Mouse (Mus musculus): ENCODE data around the gene Ttll11. TPM values are rescaled to one million over a fixed set of nuclear protein-coding genes. Genes with fewer than 3 reads are reported as not detected.
A peak's percentile ranks its signal among the peaks of the same experiment; 100 is the strongest.

Gene Ttll11
- polyA plus RNA-seq, 1 experiment = 0.91 TPM

GRCm38 (mm10) chr2:35906174-35906798, 73.4 kb downstream of the Ttll11 start:
- no peak overlapping the region for H3K27ac ChIP-seq (ENCODE audit: insufficient read depth, low read depth, low read length)
- 19% methylated on average over 11 of the region's 11 CpGs for WGBS
- TF ChIP-seq POLR2A (IDR thresholded peaks at IDR 0.05; ENCODE audit: low read depth, low read length) (no peak), CTCF (IDR thresholded peaks at IDR 0.05; ENCODE audit: extremely low read depth, insufficient read length, insufficient replicate concordance, low read depth, low read length) (peak; percentile 71; the same call in 1 of the 2 replicates)

GRCm38 (mm10) chr2:35900845-35901244, 78.9 kb downstream of the Ttll11 start:
- H3K4me1 ChIP-seq (ENCODE audit: control insufficient read depth, insufficient read depth, insufficient read length, low read length) = no peaks in the 10 kb centered on the region
- H3K27me3 ChIP-seq (ENCODE audit: control insufficient read depth, insufficient read depth, low read length) = no peaks in the 10 kb centered on the region
- no peak overlapping the region for H3K27ac ChIP-seq (ENCODE audit: insufficient read depth, low read depth, low read length)
- no peaks in the 10 kb centered on the region for H3K36me3 ChIP-seq (ENCODE audit: control insufficient read depth, insufficient read depth, low read length)
- TF ChIP-seq POLR2A (IDR thresholded peaks at IDR 0.05; ENCODE audit: low read depth, low read length) (no peak), CTCF (IDR thresholded peaks at IDR 0.05; ENCODE audit: extremely low read depth, insufficient read length, insufficient replicate concordance, low read depth, low read length) (no peak)
- WGBS = 69% methylated on average over 2 of the region's 2 CpGs
- H3K4me3 ChIP-seq (ENCODE audit: low read depth, low read length) = no peak overlapping the region

More at GRCm38 (mm10) chr2:35906174-35906798, 73.4 kb downstream of the Ttll11 start:
- Histone ChIP-seq H3K36me3 (ENCODE audit: control insufficient read depth, insufficient read depth, low read length) (no peaks in the 10 kb centered on the region), H3K4me3 (ENCODE audit: low read depth, low read length) (no peak overlapping the region), H3K4me1 (ENCODE audit: control insufficient read depth, insufficient read depth, insufficient read length, low read length) (no peaks in the 10 kb centered on the region), H3K27me3 (ENCODE audit: control insufficient read depth, insufficient read depth, low read length) (no peaks in the 10 kb centered on the region)

- no peak for TF ChIP-seq CTCF (IDR thresholded peaks at IDR 0.05; ENCODE audit: extremely low read depth, insufficient read length, insufficient replicate concordance, low read depth, low read length)
- TF ChIP-seq POLR2A (IDR thresholded peaks at IDR 0.05; ENCODE audit: low read depth, low read length) = no peak
- WGBS = 96% methylated on average over 3 of the region's 3 CpGs
- no peaks in the 10 kb centered on the region for H3K36me3 ChIP-seq (ENCODE audit: control insufficient read depth, insufficient read depth, low read length)
Observed at GRCm38 (mm10) chr2:35899712-35900111, 80.0 kb downstream of the Ttll11 start.

DNA sequence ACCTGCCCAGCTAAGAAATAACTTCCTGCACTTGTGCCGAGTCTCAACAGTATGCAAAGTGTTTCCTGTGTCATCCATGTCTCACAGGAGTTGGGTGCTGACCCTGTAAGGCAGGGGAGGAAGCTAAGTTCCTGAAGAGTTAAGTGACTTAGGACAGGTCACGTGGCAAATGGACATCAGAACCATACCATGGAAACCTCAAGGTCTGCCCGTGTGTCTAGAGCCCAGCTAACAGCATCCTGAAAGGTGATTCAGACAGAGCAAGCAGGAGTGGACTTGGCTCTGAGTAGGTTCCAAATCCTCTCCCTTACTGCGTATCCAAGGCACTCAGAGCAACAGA, 80.6 kb downstream of the Ttll11 start:
- no peak overlapping the region for H3K4me3 ChIP-seq (ENCODE audit: low read depth, low read length)
- H3K36me3 ChIP-seq (ENCODE audit: control insufficient read depth, insufficient read depth, low read length) = no peaks in the 10 kb centered on the region
- TF ChIP-seq POLR2A (IDR thresholded peaks at IDR 0.05; ENCODE audit: low read depth, low read length) (no peak), CTCF (IDR thresholded peaks at IDR 0.05; ENCODE audit: extremely low read depth, insufficient read length, insufficient replicate concordance, low read depth, low read length) (no peak)
- H3K4me1 ChIP-seq (ENCODE audit: control insufficient read depth, insufficient read depth, insufficient read length, low read length) = no peaks in the 10 kb centered on the region
- H3K27me3 ChIP-seq (ENCODE audit: control insufficient read depth, insufficient read depth, low read length) = no peaks in the 10 kb centered on the region
- no peak overlapping the region for H3K27ac ChIP-seq (ENCODE audit: insufficient read depth, low read depth, low read length)
- WGBS = 69% methylated on average over 4 of the region's 4 CpGs

More at GRCm38 (mm10) chr2:35899712-35900111, 80.0 kb downstream of the Ttll11 start:
- no peaks in the 10 kb centered on the region for H3K4me1 ChIP-seq (ENCODE audit: control insufficient read depth, insufficient read depth, insufficient read length, low read length)
- no peak overlapping the region for H3K27ac ChIP-seq (ENCODE audit: insufficient read depth, low read depth, low read length)
- H3K27me3 ChIP-seq (ENCODE audit: control insufficient read depth, insufficient read depth, low read length) = no peaks in the 10 kb centered on the region
- H3K4me3 ChIP-seq (ENCODE audit: low read depth, low read length) = no peak overlapping the region

DNA sequence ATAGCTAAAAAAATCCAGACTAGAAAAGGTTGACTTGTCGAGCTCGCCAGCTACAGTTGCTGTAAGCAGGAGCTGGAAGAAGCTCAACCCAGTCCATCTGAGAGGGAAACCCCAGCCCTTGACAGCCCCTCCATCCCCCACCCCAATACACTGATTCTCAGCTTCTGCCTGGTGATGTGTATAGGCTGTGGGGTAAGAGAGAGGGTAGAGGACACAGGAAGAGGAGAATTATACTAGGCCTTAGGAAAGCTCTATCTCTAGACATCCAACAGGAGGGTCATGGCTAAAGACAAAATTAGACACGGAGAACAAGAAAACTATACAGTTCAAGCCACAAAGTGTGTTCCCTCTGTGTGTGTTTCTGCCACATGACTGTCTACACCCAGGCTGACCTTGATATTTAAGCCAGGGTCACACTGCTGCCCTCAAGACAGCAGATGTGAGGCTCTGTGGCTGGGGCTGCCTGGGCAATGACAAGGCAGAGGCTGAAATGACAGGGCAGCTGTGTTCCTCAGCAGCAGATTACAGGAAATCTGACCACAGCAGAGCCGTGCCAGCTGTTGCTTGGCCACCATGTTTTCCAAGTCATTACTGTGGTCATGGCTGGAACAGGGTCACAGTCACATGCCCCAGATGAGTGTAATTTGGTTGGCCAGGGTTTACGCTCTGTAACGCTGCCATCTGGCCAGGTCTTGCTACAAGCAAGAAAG, 81.1 kb downstream of the Ttll11 start:
- Histone ChIP-seq H3K4me3 (ENCODE audit: low read depth, low read length) (no peak overlapping the region), H3K4me1 (ENCODE audit: control insufficient read depth, insufficient read depth, insufficient read length, low read length) (no peaks in the 10 kb centered on the region), H3K36me3 (ENCODE audit: control insufficient read depth, insufficient read depth, low read length) (no peaks in the 10 kb centered on the region), H3K27ac (ENCODE audit: insufficient read depth, low read depth, low read length) (no peak overlapping the region), H3K27me3 (ENCODE audit: control insufficient read depth, insufficient read depth, low read length) (no peaks in the 10 kb centered on the region)
- no peak for TF ChIP-seq CTCF (IDR thresholded peaks at IDR 0.05; ENCODE audit: extremely low read depth, insufficient read length, insufficient replicate concordance, low read depth, low read length)
- no peak for TF ChIP-seq POLR2A (IDR thresholded peaks at IDR 0.05; ENCODE audit: low read depth, low read length)
- WGBS = 75% methylated on average over 6 of the region's 6 CpGs

DNA sequence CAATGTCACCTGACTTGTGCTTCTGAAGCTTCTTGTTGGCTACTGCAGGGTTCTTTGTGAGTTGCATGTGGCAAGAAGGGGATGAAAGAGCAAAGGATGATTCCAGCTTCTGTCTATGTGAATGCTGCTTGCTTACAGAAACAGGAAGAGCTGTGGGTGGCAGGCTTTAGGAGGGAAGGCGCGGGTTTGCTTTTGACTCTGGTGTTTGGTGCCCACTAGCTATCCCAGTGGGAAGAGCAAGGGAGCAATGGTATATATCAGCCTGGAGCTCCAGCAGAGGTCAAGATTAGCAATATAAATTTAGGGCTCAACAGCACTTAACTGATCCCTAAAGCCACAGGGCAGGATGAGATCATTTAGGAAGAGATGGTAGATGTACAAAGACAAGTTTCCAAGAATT, 82.6 kb downstream of the Ttll11 start:
- WGBS = 84% methylated on average over 2 of the region's 2 CpGs
- no peaks in the 10 kb centered on the region for H3K4me1 ChIP-seq (ENCODE audit: control insufficient read depth, insufficient read depth, insufficient read length, low read length)
- no peaks in the 10 kb centered on the region for H3K36me3 ChIP-seq (ENCODE audit: control insufficient read depth, insufficient read depth, low read length)
- TF ChIP-seq POLR2A (IDR thresholded peaks at IDR 0.05; ENCODE audit: low read depth, low read length) (no peak), CTCF (IDR thresholded peaks at IDR 0.05; ENCODE audit: extremely low read depth, insufficient read length, insufficient replicate concordance, low read depth, low read length) (no peak)
- H3K27ac ChIP-seq (ENCODE audit: insufficient read depth, low read depth, low read length) = no peak overlapping the region
- H3K27me3 ChIP-seq (ENCODE audit: control insufficient read depth, insufficient read depth, low read length) = no peaks in the 10 kb centered on the region
- no peak overlapping the region for H3K4me3 ChIP-seq (ENCODE audit: low read depth, low read length)

DNA sequence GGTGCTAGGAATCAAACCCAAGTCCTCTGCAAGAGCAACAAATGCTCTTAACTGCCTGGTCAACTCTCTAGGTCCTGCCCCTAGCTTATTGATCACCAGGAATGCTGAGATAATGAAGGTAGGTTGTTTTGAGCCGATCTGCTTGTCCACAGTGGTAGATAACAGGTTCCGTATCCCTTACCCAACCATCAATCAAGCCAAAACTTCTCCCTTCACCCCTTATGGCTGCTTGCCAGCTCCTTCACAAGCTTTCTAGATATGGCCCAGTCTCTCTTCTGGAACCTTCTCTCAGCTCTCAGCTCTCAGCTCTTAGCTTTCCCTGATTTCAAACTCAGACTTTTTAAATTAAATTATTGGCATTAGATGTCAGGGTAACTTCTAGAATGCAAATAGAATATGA, 85.2 kb downstream of the Ttll11 start:
- Histone ChIP-seq H3K36me3 (ENCODE audit: control insufficient read depth, insufficient read depth, low read length) (no peaks in the 10 kb centered on the region), H3K27ac (ENCODE audit: insufficient read depth, low read depth, low read length) (no peak overlapping the region), H3K4me3 (ENCODE audit: low read depth, low read length) (no peak overlapping the region), H3K27me3 (ENCODE audit: control insufficient read depth, insufficient read depth, low read length) (no peaks in the 10 kb centered on the region), H3K4me1 (ENCODE audit: control insufficient read depth, insufficient read depth, insufficient read length, low read length) (peaks cover 10% of the 10 kb centered on the region)
- no peak for TF ChIP-seq CTCF (IDR thresholded peaks at IDR 0.05; ENCODE audit: extremely low read depth, insufficient read length, insufficient replicate concordance, low read depth, low read length)
- no peak for TF ChIP-seq POLR2A (IDR thresholded peaks at IDR 0.05; ENCODE audit: low read depth, low read length)
- WGBS = 48% methylated on average over 2 of the region's 2 CpGs
